ENCODE assay signal across 7 mouse cellular contexts in the genomic region with DNA sequence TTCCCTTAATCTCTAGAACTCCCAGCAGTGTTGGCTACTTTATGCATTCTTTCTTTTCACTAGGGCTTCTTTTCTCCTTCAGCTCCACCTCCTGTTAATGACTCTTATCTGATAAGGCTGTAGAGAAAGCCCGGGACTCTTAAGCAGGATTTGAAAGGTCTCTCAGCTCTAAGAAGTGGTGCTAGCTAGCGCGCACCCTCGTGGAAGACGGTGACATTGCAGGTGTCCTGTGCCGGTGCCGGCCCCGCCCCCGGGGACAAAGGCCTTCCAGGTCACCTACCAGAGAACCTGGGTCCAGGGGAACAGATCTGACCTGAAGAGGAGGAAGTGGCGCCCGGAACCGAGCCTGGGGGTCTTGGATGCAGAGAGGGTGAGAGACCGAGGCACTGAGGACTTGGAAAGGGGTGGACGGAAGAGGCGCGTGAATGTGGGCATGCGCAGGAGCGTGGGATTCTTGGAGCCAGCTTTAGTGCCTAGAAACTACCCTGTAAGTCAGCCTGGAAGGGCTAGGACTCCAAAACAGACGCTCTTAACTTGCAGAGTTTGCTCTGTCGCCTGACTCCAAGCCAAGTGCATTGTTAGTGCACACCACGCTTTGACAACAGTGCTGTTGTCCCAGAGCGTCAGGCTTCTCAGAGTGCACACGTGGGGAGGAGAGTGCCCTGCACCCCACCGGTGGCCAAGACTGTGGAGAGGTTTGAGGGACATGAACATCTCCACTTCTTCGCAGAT. TPM values are rescaled to one million over a fixed set of nuclear protein-coding genes. Genes with fewer than 3 reads are reported as not detected.
DNase-seq lines count a peak whose midpoint lies in the region; ATAC-seq lines count a peak whose summit lies in the region.

Gene Scrn2 (plus strand): TSS at position 253 of the 732 bp plus-strand sequence.

- H3K4me2 ChIP-seq in limb, embryonic 12.5 days = peak within 1 kb of the TSS; percentile 82
- H3K4me2 ChIP-seq in midbrain, embryonic 14.5 days (ENCODE audit: low read length) = peak within 1 kb of the TSS; percentile 70

- peak within 1 kb of the TSS; percentile 96 for H3K27ac ChIP-seq in embryonic facial prominence, embryonic 10.5 days (replicated peaks)
- peak within 1 kb of the TSS; percentile 89 for H3K27ac ChIP-seq in limb, embryonic 12.5 days
- H3K27ac ChIP-seq in midbrain, embryonic 14.5 days (replicated peaks; ENCODE audit: low read depth, low read length) = peak within 1 kb of the TSS; percentile 77

- DNase-seq in adrenal gland, postnatal 14 days = peak; percentile 89
- DNase-seq in embryonic facial prominence, embryonic 10.5 days (ENCODE audit: low spot score) = peak; percentile 93
- DNase-seq in heart, adult 18-20 months = peak; percentile 83 to 93
- DNase-seq in kidney, adult 18-20 months = peak; percentile 93
- DNase-seq in midbrain, embryonic 14.5 days = peak; percentile 91
- DNase-seq in spleen, adult 18-20 months = peak; percentile 67 to 86

- peak within 1 kb of the TSS; percentile 76 for H3K4me3 ChIP-seq in embryonic facial prominence, embryonic 10.5 days
- H3K4me3 ChIP-seq in limb, embryonic 12.5 days (replicated peaks) = peak within 1 kb of the TSS; percentile 63
- peak within 1 kb of the TSS; percentile 56 for H3K4me3 ChIP-seq in midbrain, embryonic 14.5 days (replicated peaks; ENCODE audit: low read depth, low read length)

- ATAC-seq in limb, embryonic 12.5 days (ENCODE audit: insufficient number of reproducible peaks, insufficient read depth, low FRiP score, low TSS enrichment, low read depth) = 0 out of 2 replicates have a peak, but pooled peaks have one; percentile 28
- peak; percentile 73; the same call in 1 of the 2 replicates for ATAC-seq in midbrain, embryonic 14.5 days (ENCODE audit: low FRiP score, low TSS enrichment)

- H3K9ac ChIP-seq in limb, embryonic 12.5 days (replicated peaks) = peak within 1 kb of the TSS; percentile 79
- peak within 1 kb of the TSS; percentile 77 for H3K9ac ChIP-seq in midbrain, embryonic 14.5 days (replicated peaks; ENCODE audit: low read length)

- H3K27me3 ChIP-seq in embryonic facial prominence, embryonic 10.5 days (replicated peaks; ENCODE audit: low read depth, poor library complexity, severe bottlenecking) = peaks cover 11% of the 10 kb centered on the region
- peaks cover 5% of the 10 kb centered on the region; the same call in 1 of the 2 replicates for H3K27me3 ChIP-seq in limb, embryonic 12.5 days
- peaks cover 6% of the 10 kb centered on the region; the same call in 1 of the 2 replicates for H3K27me3 ChIP-seq in midbrain, embryonic 14.5 days (ENCODE audit: control insufficient read depth, insufficient read depth, low read length)

- H3K4me1 ChIP-seq in embryonic facial prominence, embryonic 10.5 days = peaks cover 36% of the 10 kb centered on the region
- peaks cover 29% of the 10 kb centered on the region for H3K4me1 ChIP-seq in limb, embryonic 12.5 days (replicated peaks)
- H3K4me1 ChIP-seq in midbrain, embryonic 14.5 days (ENCODE audit: control insufficient read depth, insufficient read depth, low read length) = peaks cover 12% of the 10 kb centered on the region

- H3K36me3 ChIP-seq in embryonic facial prominence, embryonic 10.5 days (replicated peaks) = peaks cover 26% of the 10 kb centered on the region
- peaks cover 23% of the 10 kb centered on the region for H3K36me3 ChIP-seq in limb, embryonic 12.5 days
- H3K36me3 ChIP-seq in midbrain, embryonic 14.5 days (ENCODE audit: control insufficient read depth, insufficient read depth, low read length) = no peaks in the 10 kb centered on the region

- H3K9me3 ChIP-seq in embryonic facial prominence, embryonic 10.5 days = no peaks in the 10 kb centered on the region
- H3K9me3 ChIP-seq in limb, embryonic 12.5 days = no peaks in the 10 kb centered on the region
- H3K9me3 ChIP-seq in midbrain, embryonic 14.5 days (ENCODE audit: control insufficient read depth, low read length) = no peaks in the 10 kb centered on the region

- 2% methylated on average over 25 of the region's 25 CpGs for WGBS in embryonic facial prominence, embryonic 10.5 days
- 2% methylated on average over 25 of the region's 25 CpGs for WGBS in limb, embryonic 12.5 days
- 1% methylated on average over 25 of the region's 25 CpGs for WGBS in midbrain, embryonic 14.5 days

RNA-seq across cellular contexts. Expression of gene Scrn2, which starts in this region (rescaled TPM):
- 15.9 and 18.3 TPM in 2 replicates for total RNA-seq in adrenal gland, postnatal 14 days (2021)
- polyA plus RNA-seq in embryonic facial prominence, embryonic 10.5 days (2016; fragmentation: Nextera tagmentation; extraction: Ambion mirVana) = 43.5 and 43.8 TPM in 2 replicates
- total RNA-seq in heart, adult 18-20 months (2021) = 10 to 100 TPM; 15.4 TPM
- polyA plus RNA-seq in limb, embryonic 12.5 days (2016; fragmentation: Nextera tagmentation; extraction: Ambion mirVana) = 32.4 and 35.1 TPM in 2 replicates
- 11.3 and 15.6 TPM in 2 replicates for polyA plus RNA-seq in midbrain, embryonic 14.5 days (2014; fragmentation: Nextera tagmentation; extraction: Ambion mirVana)

Comparison
In these comparisons a context has a peak if more than half of its experiments do, and no peak if none do; other contexts are left out.
1. Peak in every context shown above with its lines: DNase-seq, ATAC-seq, H3K4me3 ChIP-seq and H3K27ac ChIP-seq.